In the genomic region with DNA sequence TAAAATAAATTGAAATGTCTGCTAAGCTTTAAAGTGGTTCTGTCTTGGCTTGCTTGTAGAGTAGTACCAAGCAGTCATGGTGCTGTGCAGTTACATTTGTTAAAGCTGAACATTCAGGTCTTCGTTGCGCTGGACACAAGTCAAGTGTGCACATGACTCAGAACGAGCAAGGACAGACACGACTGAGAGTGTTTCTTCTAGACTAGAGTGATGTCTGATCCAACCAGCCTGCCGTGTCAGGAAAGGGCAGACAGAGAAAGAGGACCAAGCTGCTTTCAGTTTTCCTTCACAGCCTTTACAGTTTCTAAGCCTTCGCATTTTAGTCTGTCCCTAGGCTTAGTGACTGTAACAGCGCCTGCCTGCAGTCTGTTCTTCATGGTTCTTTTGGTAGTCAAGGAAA, we compare ENCODE assay signal across 19 mouse cellular contexts. TPM values are rescaled to one million over a fixed set of nuclear protein-coding genes. Genes with fewer than 3 reads are reported as not detected.
DNase-seq lines count a peak whose midpoint lies in the region; TF ChIP-seq lines count a peak whose summit lies in the region.
"Had no signal": no experiment of that assay in that cellular context is flagged by ENCODE, and none has a peak within 500 bp of the region (broad histone marks: within the 10 kb centered on the region; RNA-seq: fewer than 3 reads in every experiment).

No protein-coding gene starts in this region.

- H3K9me3 ChIP-seq in forebrain, embryonic 10.5 days, result no peaks in the 10 kb centered on the region
- H3K9me3 ChIP-seq: embryonic facial prominence, embryonic 15.5 days; heart, embryonic 12.5 days; hindbrain, embryonic 12.5 days had no signal

- TF ChIP-seq POLR2A in lung, adult 2 months (IDR thresholded peaks at IDR 0.05; ENCODE audit: borderline replicate concordance, extremely low read depth, low read depth, low read length), result no peak

- H3K4me3 ChIP-seq in lung, adult 2 months (replicated peaks; ENCODE audit: extremely low read depth, low read depth, low read length), result no peak overlapping the region
- H3K4me3 ChIP-seq in forebrain, embryonic 10.5 days, result no peak overlapping the region
- H3K4me3 ChIP-seq: embryonic facial prominence, embryonic 15.5 days; erythroblast, embryonic 14.5 days; heart, embryonic 12.5 days; hindbrain, embryonic 12.5 days had no signal

- peaks cover 31% of the 10 kb centered on the region for H3K36me3 ChIP-seq in forebrain, embryonic 10.5 days (replicated peaks)

- H3K27ac ChIP-seq in forebrain, embryonic 10.5 days, result no peak overlapping the region
- H3K27ac ChIP-seq: embryonic facial prominence, embryonic 15.5 days; hindbrain, embryonic 12.5 days had no signal

- 84% methylated on average over 7 of the region's 7 CpGs for WGBS in lung, adult 2 months
- 93% methylated on average over 7 of the region's 7 CpGs for WGBS in forebrain, embryonic 10.5 days

- no peaks in the 10 kb centered on the region for H3K27me3 ChIP-seq in forebrain, embryonic 10.5 days (ENCODE audit: poor library complexity, severe bottlenecking)
- H3K27me3 ChIP-seq: CH12.LX; embryonic facial prominence, embryonic 15.5 days; heart, embryonic 12.5 days; hindbrain, embryonic 12.5 days; Patski had no signal

- peak; percentile 14 to 29 for DNase-seq in lung, adult 18-20 months
- no peak for DNase-seq in lung, adult 2 months
- DNase-seq in adrenal gland, postnatal 36 days, result peak; percentile 25 to 33
- peak; percentile 39 for DNase-seq in lung, postnatal 14 days
- no peak for DNase-seq in gastrocnemius, postnatal 10 days
- DNase-seq in right cerebral cortex, postnatal 25 days, result no peak
- DNase-seq in forebrain, embryonic 10.5 days (ENCODE audit: extremely low spot score, low spot score), result no peak
- DNase-seq: cerebellum, adult 18-20 months; cerebellum, postnatal 14 days; embryo, embryonic 11 days; gastrocnemius, postnatal 25 days; heart, postnatal 36 days; kidney, adult 11 months had no signal

- no peaks in the 10 kb centered on the region for H3K4me1 ChIP-seq in lung, adult 2 months (ENCODE audit: control insufficient read depth, insufficient read depth, low read length)
- H3K4me1 ChIP-seq in forebrain, embryonic 10.5 days, result peaks cover 9% of the 10 kb centered on the region

- no peak for TF ChIP-seq CTCF in lung, adult 2 months (IDR thresholded peaks at IDR 0.05; ENCODE audit: insufficient read depth, low read length)

RNA-seq across cellular contexts. Expression of a gene that starts 4.6 kb away (rescaled TPM):
- 0.29 and 0.82 TPM in 2 replicates for polyA plus RNA-seq in lung, adult 2 months (2012; rRNA removed)
- total RNA-seq in adrenal gland, postnatal 36 days (2021), result 10 to 100 TPM; 10.7 to 11.0 TPM
- total RNA-seq in gastrocnemius, postnatal 10 days (2021), result 1 to 10 TPM; 2.4 to 3.5 TPM
- polyA plus RNA-seq in forebrain, embryonic 10.5 days (2016; fragmentation: Nextera tagmentation; extraction: Ambion mirVana), result 5.8 and 7.1 TPM in 2 replicates

RNA-seq across cellular contexts. Expression of a gene that starts 4.8 kb away (rescaled TPM):
- polyA plus RNA-seq in lung, adult 2 months (2012; rRNA removed), result 6.8 and 9.8 TPM in 2 replicates
- total RNA-seq in adrenal gland, postnatal 36 days (2021), result 10 to 100 TPM; 24.4 to 25.8 TPM
- total RNA-seq in gastrocnemius, postnatal 10 days (2021), result 10 to 100 TPM in 1 of 2 experiments, 1 to 10 TPM in 1; 9.6 to 12.1 TPM
- polyA plus RNA-seq in forebrain, embryonic 10.5 days (2016; fragmentation: Nextera tagmentation; extraction: Ambion mirVana), result 20.6 and 22.9 TPM in 2 replicates
- total RNA-seq: CH12.LX had no signal

Comparison
In these comparisons a context has a peak if more than half of its experiments do, and no peak if none do; other contexts are left out.
1. DNase-seq: peak in lung, adult 18-20 months (2 of 2), adrenal gland, postnatal 36 days (2 of 2) and lung, postnatal 14 days (single experiment); none in lung, adult 2 months (single experiment), gastrocnemius, postnatal 10 days (single experiment), right cerebral cortex, postnatal 25 days (single experiment) and forebrain, embryonic 10.5 days (single experiment).